Mouse (Mus musculus): Measurements from ENCODE around the gene Srbd1.

DNA sequence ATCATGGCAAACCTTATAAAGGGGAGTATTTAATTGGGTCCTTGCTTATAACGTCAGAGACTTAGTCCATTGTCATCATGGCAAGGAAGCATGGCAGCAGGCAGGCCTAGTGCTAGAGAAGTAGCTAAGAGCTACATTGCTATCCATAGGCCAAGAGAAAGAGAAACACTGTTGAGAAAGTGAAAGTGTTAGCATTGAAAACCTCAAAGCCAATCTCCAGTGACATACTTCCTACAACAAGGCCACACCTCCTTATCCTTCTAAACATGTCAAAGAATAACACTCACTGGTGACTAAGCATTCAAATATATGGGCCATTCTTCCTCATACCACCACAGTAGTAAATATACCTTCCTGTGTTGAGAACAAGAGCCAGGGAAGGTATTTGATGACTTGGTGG lies 42.8 kb upstream of the Srbd1 start:
- TF ChIP-seq CTCF (IDR thresholded peaks at IDR 0.05; ENCODE audit: borderline replicate concordance, insufficient read depth, low read length) (no peak), POLR2A (IDR thresholded peaks at IDR 0.05; ENCODE audit: low read depth, low read length) (no peak)
